Mouse (Mus musculus) heart, embryonic 10.5 days (tissue): ENCODE results near the gene Adam12. TPM values are rescaled to one million over a fixed set of nuclear protein-coding genes. Genes with fewer than 3 reads are reported as not detected.

Experiments used
- DNase-seq: peaks from one replicate; pipeline ENCODE4 v3.0.0-alpha.2; 2017; ENCODE audit warnings: low spot score
- H3K27ac ChIP-seq: fragments of 300-500 bp; sonication (generic); 2 replicates; pipeline ENCODE4 v1.5.1; 2016; ENCODE audit warnings: mild to moderate bottlenecking
- H3K27me3 ChIP-seq: fragments of 300-500 bp; sonication (generic); 2 replicates; pipeline ENCODE4 v1.6.1; 2016; ENCODE audit warnings: mild to moderate bottlenecking; ENCODE audit not compliant: poor library complexity, insufficient read depth, severe bottlenecking
- H3K36me3 ChIP-seq: fragments of 300-500 bp; sonication (generic); 2 replicates; pipeline ENCODE4 v1.6.1; 2016; ENCODE audit warnings: mild to moderate bottlenecking, moderate library complexity
- H3K4me1 ChIP-seq: fragments of 300-500 bp; sonication (generic); 2 replicates; pipeline ENCODE4 v1.6.1; 2016; ENCODE audit warnings: mild to moderate bottlenecking
- H3K4me3 ChIP-seq: fragments of 300-500 bp; sonication (generic); 2 replicates; pipeline ENCODE4 v1.5.1; 2016; ENCODE audit warnings: mild to moderate bottlenecking, moderate library complexity
- H3K9me3 ChIP-seq: fragments of 300-500 bp; sonication (generic); 2 replicates; pipeline ENCODE4 v1.6.1; 2016; ENCODE audit warnings: mild to moderate bottlenecking, moderate library complexity
- WGBS: fragments of 180-500 bp; shearing (Covaris S2); methylation state at CpG from one replicate; pipeline ENCODE4 v1.1.7; 2016; 5-methylcytosine and 5-hydroxymethylcytosine counted together
- polyA plus RNA-seq: library from polyadenylated mRNA; unstranded; fragments of >200 nt; fragmentation: Nextera tagmentation; extraction: Ambion mirVana; gene quantifications from 2 replicates; pipeline ENCODE4 v1.2.1, GENCODE M21; 2016

Gene Adam12
- polyA plus RNA-seq, 1 experiment from 2014 or later, result 9.6 TPM

GRCm38 (mm10) chr7:133947360-133947759, 284.6 kb downstream of the Adam12 start:
- DNase-seq, result no peak
- 69% methylated on average over 2 of the region's 2 CpGs for WGBS
- no peaks in the 10 kb centered on the region for H3K36me3 ChIP-seq

GRCm38 (mm10) chr7:133946757-133947345, 285.1 kb downstream of the Adam12 start:
- DNase-seq, result no peak
- Histone ChIP-seq H3K36me3 (no peaks in the 10 kb centered on the region), H3K27me3 (no peaks in the 10 kb centered on the region), H3K27ac (no peak overlapping the region), H3K4me1 (peaks cover 11% of the 10 kb centered on the region), H3K4me3 (no peak overlapping the region), H3K9me3 (no peaks in the 10 kb centered on the region)
- WGBS, result 41% methylated on average over 2 of the region's 2 CpGs

More at GRCm38 (mm10) chr7:133947360-133947759, 284.6 kb downstream of the Adam12 start:
- no peak overlapping the region for H3K4me3 ChIP-seq
- H3K27ac ChIP-seq, result no peak overlapping the region
- no peaks in the 10 kb centered on the region for H3K9me3 ChIP-seq
- no peaks in the 10 kb centered on the region for H3K27me3 ChIP-seq
- peaks cover 16% of the 10 kb centered on the region for H3K4me1 ChIP-seq

- no peak for DNase-seq
- Histone ChIP-seq H3K36me3 (no peaks in the 10 kb centered on the region), H3K27ac (no peak overlapping the region), H3K27me3 (no peaks in the 10 kb centered on the region), H3K4me1 (peaks cover 9% of the 10 kb centered on the region), H3K4me3 (no peak overlapping the region), H3K9me3 (no peaks in the 10 kb centered on the region)
- WGBS, result 79% methylated on average over 4 of the region's 4 CpGs
Measured at GRCm38 (mm10) chr7:133946113-133946512, 285.8 kb downstream of the Adam12 start.

- Histone ChIP-seq H3K27me3 (peaks cover 5% of the 10 kb centered on the region; the same call in 1 of the 2 replicates), H3K4me3 (no peak overlapping the region), H3K27ac (no peak overlapping the region), H3K9me3 (no peaks in the 10 kb centered on the region), H3K4me1 (peaks cover 13% of the 10 kb centered on the region), H3K36me3 (no peaks in the 10 kb centered on the region)
- 76% methylated on average over 4 of the region's 4 CpGs for WGBS
- no peak for DNase-seq
Measured at GRCm38 (mm10) chr7:133940405-133940804, 291.5 kb downstream of the Adam12 start.

GRCm38 (mm10) chr7:133937473-133937872, 294.5 kb downstream of the Adam12 start:
- H3K27me3 ChIP-seq, result peaks cover 5% of the 10 kb centered on the region; the same call in 1 of the 2 replicates
- no peak overlapping the region for H3K27ac ChIP-seq
- DNase-seq, result no peak
- no peak overlapping the region for H3K4me3 ChIP-seq
- 78% methylated on average over 3 of the region's 3 CpGs for WGBS
- no peaks in the 10 kb centered on the region for H3K9me3 ChIP-seq
- peaks cover 13% of the 10 kb centered on the region for H3K4me1 ChIP-seq
- no peaks in the 10 kb centered on the region for H3K36me3 ChIP-seq

- WGBS, result 62% methylated on average over 4 of the region's 4 CpGs
Measured at GRCm38 (mm10) chr7:133936377-133936776, 295.6 kb downstream of the Adam12 start.

GRCm38 (mm10) chr7:133933378-133933777, 298.6 kb downstream of the Adam12 start:
- DNase-seq, result no peak
- Histone ChIP-seq H3K4me3 (no peak overlapping the region), H3K27me3 (no peaks in the 10 kb centered on the region), H3K27ac (no peak overlapping the region), H3K9me3 (no peaks in the 10 kb centered on the region), H3K36me3 (0 out of 2 replicates have a peak, but pooled peaks cover 2% of the 10 kb centered on the region), H3K4me1 (peaks cover 6% of the 10 kb centered on the region; the same call in 1 of the 2 replicates)
- 58% methylated on average over 6 of the region's 6 CpGs for whole genome bisulfite sequencing

More at GRCm38 (mm10) chr7:133936377-133936776, 295.6 kb downstream of the Adam12 start:
- Histone ChIP-seq H3K27ac (no peak overlapping the region), H3K36me3 (no peaks in the 10 kb centered on the region), H3K9me3 (no peaks in the 10 kb centered on the region), H3K4me1 (peaks cover 10% of the 10 kb centered on the region), H3K4me3 (no peak overlapping the region), H3K27me3 (peaks cover 5% of the 10 kb centered on the region; the same call in 1 of the 2 replicates)
- DNase-seq, result no peak

GRCm38 (mm10) chr7:133931481-133931880, 300.5 kb downstream of the Adam12 start:
- Histone ChIP-seq H3K4me3 (no peak overlapping the region), H3K9me3 (no peaks in the 10 kb centered on the region), H3K27me3 (no peaks in the 10 kb centered on the region), H3K4me1 (peaks cover 6% of the 10 kb centered on the region; the same call in 1 of the 2 replicates), H3K36me3 (0 out of 2 replicates have a peak, but pooled peaks cover 6% of the 10 kb centered on the region), H3K27ac (no peak overlapping the region)
- 91% methylated on average over 11 of the region's 11 CpGs for WGBS
- DNase-seq, result no peak

GRCm38 (mm10) chr7:133928981-133929380, 303.0 kb downstream of the Adam12 start:
- Histone ChIP-seq H3K27ac (no peak overlapping the region), H3K36me3 (0 out of 2 replicates have a peak, but pooled peaks cover 6% of the 10 kb centered on the region), H3K27me3 (no peaks in the 10 kb centered on the region), H3K9me3 (no peaks in the 10 kb centered on the region), H3K4me3 (no peak overlapping the region), H3K4me1 (peaks cover 9% of the 10 kb centered on the region)
- no peak for DNase-seq
- WGBS, result 81% methylated on average over 3 of the region's 3 CpGs

GRCm38 (mm10) chr7:133925771-133926170, 306.2 kb downstream of the Adam12 start:
- Histone ChIP-seq H3K4me3 (no peak overlapping the region), H3K36me3 (peaks cover 6% of the 10 kb centered on the region; the same call in 1 of the 2 replicates), H3K4me1 (peaks cover 11% of the 10 kb centered on the region), H3K27ac (no peak overlapping the region), H3K9me3 (no peaks in the 10 kb centered on the region), H3K27me3 (no peaks in the 10 kb centered on the region)
- no peak for DNase-seq
- WGBS, result 71% methylated on average over 2 of the region's 2 CpGs

GRCm38 (mm10) chr7:133923994-133924393, 308.0 kb downstream of the Adam12 start:
- H3K27ac ChIP-seq, result no peak overlapping the region
- no peak for DNase-seq
- H3K27me3 ChIP-seq, result no peaks in the 10 kb centered on the region
- no peaks in the 10 kb centered on the region for H3K9me3 ChIP-seq
- peaks cover 4% of the 10 kb centered on the region; the same call in 1 of the 2 replicates for H3K36me3 ChIP-seq
- H3K4me3 ChIP-seq, result no peak overlapping the region
- peaks cover 8% of the 10 kb centered on the region for H3K4me1 ChIP-seq
- WGBS, result 34% methylated on average over 6 of the region's 6 CpGs

- 90% methylated on average over 4 of the region's 4 CpGs for WGBS
- peaks cover 12% of the 10 kb centered on the region for H3K4me1 ChIP-seq
- no peaks in the 10 kb centered on the region for H3K9me3 ChIP-seq
- no peak overlapping the region for H3K27ac ChIP-seq
- no peak overlapping the region for H3K4me3 ChIP-seq
- no peaks in the 10 kb centered on the region for H3K27me3 ChIP-seq
- DNase-seq, result no peak
- H3K36me3 ChIP-seq, result no peaks in the 10 kb centered on the region; the same call in 1 of the 2 replicates
Measured at GRCm38 (mm10) chr7:133921291-133921690, 310.7 kb downstream of the Adam12 start.

- Histone ChIP-seq H3K9me3 (no peaks in the 10 kb centered on the region), H3K27ac (no peak overlapping the region), H3K4me3 (no peak overlapping the region), H3K4me1 (peaks cover 12% of the 10 kb centered on the region), H3K27me3 (no peaks in the 10 kb centered on the region), H3K36me3 (no peaks in the 10 kb centered on the region; the same call in 1 of the 2 replicates)
- DNase-seq, result no peak
- WGBS, result 64% methylated on average over 7 of the region's 7 CpGs
Measured at GRCm38 (mm10) chr7:133920724-133921123, 311.2 kb downstream of the Adam12 start.
